8 mouse cellular contexts compared by ENCODE assay signal in genomic region chr19:5083961-5084833, GRCm38 (mm10). TPM values are rescaled to one million over a fixed set of nuclear protein-coding genes. Genes with fewer than 3 reads are reported as not detected.
DNase-seq lines count a peak whose midpoint lies in the region; ATAC-seq and TF ChIP-seq lines count a peak whose summit lies in the region.

No protein-coding gene starts in this region.

- no peak for ATAC-seq in cerebellum, adult (ENCODE audit: insufficient number of reproducible peaks, low FRiP score, low TSS enrichment)
- ATAC-seq in midbrain, embryonic 11.5 days (ENCODE audit: low FRiP score) = no peak
- no peak for ATAC-seq in limb, embryonic 14.5 days (ENCODE audit: low FRiP score, low read depth)
- no peak for ATAC-seq in stomach, embryonic 16.5 days (ENCODE audit: insufficient read depth, low FRiP score)

- no peak overlapping the region for H3K9ac ChIP-seq in midbrain, embryonic 11.5 days (ENCODE audit: low read length)
- no peak overlapping the region for H3K9ac ChIP-seq in limb, embryonic 14.5 days (ENCODE audit: low read depth, low read length, severe bottlenecking)
- 0 out of 2 replicates have a peak overlapping the region, but pooled peaks have one; percentile 67 for H3K9ac ChIP-seq in stomach, embryonic 16.5 days (ENCODE audit: low read length)

- peak; percentile 58 for DNase-seq in cerebellum, adult 11-12 months
- no peak for DNase-seq in midbrain, embryonic 10.5 days (ENCODE audit: low spot score)
- DNase-seq in midbrain, embryonic 11.5 days (ENCODE audit: low spot score, missing footprints) = no peak
- DNase-seq in limb, embryonic 14.5 days (ENCODE audit: low spot score) = no peak
- no peak for DNase-seq in kidney, adult 2 months
- no peak for DNase-seq in kidney, adult 8-10 months

- peaks cover 70% of the 10 kb centered on the region for H3K27me3 ChIP-seq in midbrain, embryonic 10.5 days (ENCODE audit: low read depth, poor library complexity, severe bottlenecking)
- peaks cover 55% of the 10 kb centered on the region for H3K27me3 ChIP-seq in midbrain, embryonic 11.5 days (ENCODE audit: control insufficient read depth, insufficient read depth, low read length)
- H3K27me3 ChIP-seq in limb, embryonic 14.5 days (ENCODE audit: control insufficient read depth, insufficient read depth, low read length) = peaks cover 58% of the 10 kb centered on the region
- H3K27me3 ChIP-seq in stomach, embryonic 16.5 days (ENCODE audit: control insufficient read depth, insufficient read depth, low read length) = peaks cover 55% of the 10 kb centered on the region
- no peaks in the 10 kb centered on the region for H3K27me3 ChIP-seq in kidney, adult 2 months (replicated peaks; ENCODE audit: control insufficient read depth, insufficient read depth, low read length)

- H3K9me3 ChIP-seq in midbrain, embryonic 10.5 days (replicated peaks) = no peaks in the 10 kb centered on the region
- H3K9me3 ChIP-seq in midbrain, embryonic 11.5 days (ENCODE audit: control insufficient read depth, low read length) = no peaks in the 10 kb centered on the region
- H3K9me3 ChIP-seq in limb, embryonic 14.5 days (ENCODE audit: control insufficient read depth, low read length) = no peaks in the 10 kb centered on the region
- no peaks in the 10 kb centered on the region for H3K9me3 ChIP-seq in stomach, embryonic 16.5 days (replicated peaks; ENCODE audit: control insufficient read depth, low read length)

- peak overlapping the region; percentile 59; the same call in 1 of the 2 replicates for H3K4me3 ChIP-seq in midbrain, embryonic 10.5 days
- H3K4me3 ChIP-seq in midbrain, embryonic 11.5 days (ENCODE audit: low read depth, low read length) = no peak overlapping the region
- peak overlapping the region; percentile 42; the same call in 1 of the 2 replicates for H3K4me3 ChIP-seq in limb, embryonic 14.5 days (replicated peaks; ENCODE audit: low read length)
- peak overlapping the region; percentile 53 for H3K4me3 ChIP-seq in stomach, embryonic 16.5 days (replicated peaks; ENCODE audit: low read length)
- H3K4me3 ChIP-seq in kidney, adult 2 months (ENCODE audit: insufficient read depth, low read depth, low read length) = no peak overlapping the region

- H3K4me2 ChIP-seq in midbrain, embryonic 11.5 days = no peak overlapping the region
- no peak overlapping the region for H3K4me2 ChIP-seq in limb, embryonic 14.5 days (replicated peaks; ENCODE audit: low read depth, low read length, severe bottlenecking)
- no peak overlapping the region for H3K4me2 ChIP-seq in stomach, embryonic 16.5 days (ENCODE audit: low read depth, low read length)

- H3K4me1 ChIP-seq in midbrain, embryonic 10.5 days = peaks cover 26% of the 10 kb centered on the region
- H3K4me1 ChIP-seq in midbrain, embryonic 11.5 days (ENCODE audit: control insufficient read depth, insufficient read depth, low read length) = peaks cover 18% of the 10 kb centered on the region
- H3K4me1 ChIP-seq in limb, embryonic 14.5 days (ENCODE audit: control insufficient read depth, insufficient read depth, low read length) = peaks cover 10% of the 10 kb centered on the region
- H3K4me1 ChIP-seq in stomach, embryonic 16.5 days (ENCODE audit: control insufficient read depth, insufficient read depth, low read length) = peaks cover 16% of the 10 kb centered on the region
- H3K4me1 ChIP-seq in kidney, adult 2 months (ENCODE audit: control insufficient read depth, insufficient read depth, low read length) = peaks cover 11% of the 10 kb centered on the region

- H3K36me3 ChIP-seq in midbrain, embryonic 10.5 days = no peaks in the 10 kb centered on the region
- no peaks in the 10 kb centered on the region for H3K36me3 ChIP-seq in midbrain, embryonic 11.5 days (ENCODE audit: control insufficient read depth, insufficient read depth, low read length)
- 0 out of 2 replicates have a peak, but pooled peaks cover under 1% of the 10 kb centered on the region for H3K36me3 ChIP-seq in limb, embryonic 14.5 days (ENCODE audit: control insufficient read depth, insufficient read depth, low read length)
- no peaks in the 10 kb centered on the region for H3K36me3 ChIP-seq in stomach, embryonic 16.5 days (ENCODE audit: control insufficient read depth, insufficient read depth, low read length)
- no peaks in the 10 kb centered on the region for H3K36me3 ChIP-seq in kidney, adult 2 months (ENCODE audit: control insufficient read depth, insufficient read depth, low read length)

- 55% methylated on average over 3 of the region's 3 CpGs for WGBS in midbrain, embryonic 10.5 days
- WGBS in midbrain, embryonic 11.5 days = 64% methylated on average over 3 of the region's 3 CpGs
- 56% methylated on average over 3 of the region's 3 CpGs for whole genome bisulfite sequencing in limb, embryonic 14.5 days
- 66% methylated on average over 3 of the region's 3 CpGs for WGBS in stomach, embryonic 16.5 days
- 67% methylated on average over 3 of the region's 3 CpGs for WGBS in kidney, adult 2 months

- no peak for TF ChIP-seq CTCF in kidney, adult 2 months (conservative IDR thresholded peaks at IDR 0.05; ENCODE audit: insufficient read depth, insufficient read length, low read depth, low read length)

- H3K27ac ChIP-seq in midbrain, embryonic 10.5 days (replicated peaks) = no peak overlapping the region
- no peak overlapping the region for H3K27ac ChIP-seq in midbrain, embryonic 11.5 days (ENCODE audit: low read depth, low read length)
- no peak overlapping the region for H3K27ac ChIP-seq in limb, embryonic 14.5 days (replicated peaks; ENCODE audit: low read depth, low read length)
- H3K27ac ChIP-seq in stomach, embryonic 16.5 days (ENCODE audit: low read length) = no peak overlapping the region
- no peak overlapping the region for H3K27ac ChIP-seq in kidney, adult 2 months (ENCODE audit: insufficient read depth, low read depth, low read length)

- TF ChIP-seq POLR2A in limb, embryonic 14.5 days (IDR thresholded peaks at IDR 0.05; ENCODE audit: borderline replicate concordance, extremely low read depth, insufficient read depth, insufficient read length) = no peak
- TF ChIP-seq POLR2A in kidney, adult 2 months (IDR thresholded peaks at IDR 0.05; ENCODE audit: low read depth, low read length) = no peak

RNA-seq across cellular contexts. Expression of gene Tmem151a, which starts 1.1 kb away (rescaled TPM):
- polyA plus RNA-seq in midbrain, embryonic 10.5 days (2016; fragmentation: Nextera tagmentation; extraction: Ambion mirVana) = 0.97 and 1.0 TPM in 2 replicates
- polyA plus RNA-seq in midbrain, embryonic 11.5 days (2014; fragmentation: Nextera tagmentation; extraction: Ambion mirVana) = 1.3 TPM in 2 replicates
- polyA plus RNA-seq in limb, embryonic 14.5 days (2012; rRNA removed) = 0.96 and 1.4 TPM in 2 replicates
- 1.8 and 2.1 TPM in 2 replicates for polyA plus RNA-seq in limb, embryonic 14.5 days (2014; fragmentation: Nextera tagmentation; extraction: Ambion mirVana)
- 4.9 and 6.8 TPM in 2 replicates for polyA plus RNA-seq in stomach, embryonic 16.5 days (2015; fragmentation: Nextera tagmentation; extraction: Ambion mirVana)
- 4.9 and 5.6 TPM in 2 replicates for polyA plus RNA-seq in kidney, adult 2 months (2012; rRNA removed)

RNA-seq across cellular contexts. Expression of gene Yif1a, which starts 4.1 kb away (rescaled TPM):
- 85.1 and 90.7 TPM in 2 replicates for polyA plus RNA-seq in midbrain, embryonic 10.5 days (2016; fragmentation: Nextera tagmentation; extraction: Ambion mirVana)
- 70.4 and 80.6 TPM in 2 replicates for polyA plus RNA-seq in midbrain, embryonic 11.5 days (2014; fragmentation: Nextera tagmentation; extraction: Ambion mirVana)
- 121 and 130 TPM in 2 replicates for polyA plus RNA-seq in limb, embryonic 14.5 days (2012; rRNA removed)
- polyA plus RNA-seq in limb, embryonic 14.5 days (2014; fragmentation: Nextera tagmentation; extraction: Ambion mirVana) = 129 and 144 TPM in 2 replicates
- polyA plus RNA-seq in stomach, embryonic 16.5 days (2015; fragmentation: Nextera tagmentation; extraction: Ambion mirVana) = 110 and 123 TPM in 2 replicates
- 258 and 297 TPM in 2 replicates for polyA plus RNA-seq in kidney, adult 2 months (2012; rRNA removed)

RNA-seq across cellular contexts. Expression of gene Cnih2, which starts 14.1 kb away (rescaled TPM):
- 42.2 and 72.4 TPM in 2 replicates for polyA plus RNA-seq in midbrain, embryonic 10.5 days (2016; fragmentation: Nextera tagmentation; extraction: Ambion mirVana)
- 106 and 115 TPM in 2 replicates for polyA plus RNA-seq in midbrain, embryonic 11.5 days (2014; fragmentation: Nextera tagmentation; extraction: Ambion mirVana)
- polyA plus RNA-seq in limb, embryonic 14.5 days (2012; rRNA removed) = 40.8 and 60.9 TPM in 2 replicates
- polyA plus RNA-seq in limb, embryonic 14.5 days (2014; fragmentation: Nextera tagmentation; extraction: Ambion mirVana) = 40.5 and 45.1 TPM in 2 replicates
- 5.8 and 7.4 TPM in 2 replicates for polyA plus RNA-seq in stomach, embryonic 16.5 days (2015; fragmentation: Nextera tagmentation; extraction: Ambion mirVana)
- polyA plus RNA-seq in kidney, adult 2 months (2012; rRNA removed) = 0.36 and 0.37 TPM in 2 replicates

RNA-seq across cellular contexts. Expression of gene Cd248, which starts 16.3 kb away (rescaled TPM):
- polyA plus RNA-seq in midbrain, embryonic 10.5 days (2016; fragmentation: Nextera tagmentation; extraction: Ambion mirVana) = 25.3 and 34.1 TPM in 2 replicates
- polyA plus RNA-seq in midbrain, embryonic 11.5 days (2014; fragmentation: Nextera tagmentation; extraction: Ambion mirVana) = 26.7 and 32.2 TPM in 2 replicates
- polyA plus RNA-seq in limb, embryonic 14.5 days (2012; rRNA removed) = 97.5 and 115 TPM in 2 replicates
- 123 and 127 TPM in 2 replicates for polyA plus RNA-seq in limb, embryonic 14.5 days (2014; fragmentation: Nextera tagmentation; extraction: Ambion mirVana)
- 69.8 and 76.9 TPM in 2 replicates for polyA plus RNA-seq in stomach, embryonic 16.5 days (2015; fragmentation: Nextera tagmentation; extraction: Ambion mirVana)
- polyA plus RNA-seq in kidney, adult 2 months (2012; rRNA removed) = 10.7 and 10.8 TPM in 2 replicates

RNA-seq across cellular contexts. Expression of gene Rab1b, which starts 22.7 kb away (rescaled TPM):
- polyA plus RNA-seq in midbrain, embryonic 10.5 days (2016; fragmentation: Nextera tagmentation; extraction: Ambion mirVana) = 267 and 280 TPM in 2 replicates
- 214 and 231 TPM in 2 replicates for polyA plus RNA-seq in midbrain, embryonic 11.5 days (2014; fragmentation: Nextera tagmentation; extraction: Ambion mirVana)
- polyA plus RNA-seq in limb, embryonic 14.5 days (2012; rRNA removed) = 192 and 235 TPM in 2 replicates
- 249 and 255 TPM in 2 replicates for polyA plus RNA-seq in limb, embryonic 14.5 days (2014; fragmentation: Nextera tagmentation; extraction: Ambion mirVana)
- 240 and 242 TPM in 2 replicates for polyA plus RNA-seq in stomach, embryonic 16.5 days (2015; fragmentation: Nextera tagmentation; extraction: Ambion mirVana)
- polyA plus RNA-seq in kidney, adult 2 months (2012; rRNA removed) = 246 and 280 TPM in 2 replicates

Comparison
In these comparisons a context has a peak if more than half of its experiments do, and no peak if none do; other contexts are left out.
1. H3K4me3 ChIP-seq: peak in midbrain, embryonic 10.5 days (single experiment), limb, embryonic 14.5 days (single experiment) and stomach, embryonic 16.5 days (single experiment); none in midbrain, embryonic 11.5 days (single experiment) and kidney, adult 2 months (single experiment).